In the genomic region with DNA sequence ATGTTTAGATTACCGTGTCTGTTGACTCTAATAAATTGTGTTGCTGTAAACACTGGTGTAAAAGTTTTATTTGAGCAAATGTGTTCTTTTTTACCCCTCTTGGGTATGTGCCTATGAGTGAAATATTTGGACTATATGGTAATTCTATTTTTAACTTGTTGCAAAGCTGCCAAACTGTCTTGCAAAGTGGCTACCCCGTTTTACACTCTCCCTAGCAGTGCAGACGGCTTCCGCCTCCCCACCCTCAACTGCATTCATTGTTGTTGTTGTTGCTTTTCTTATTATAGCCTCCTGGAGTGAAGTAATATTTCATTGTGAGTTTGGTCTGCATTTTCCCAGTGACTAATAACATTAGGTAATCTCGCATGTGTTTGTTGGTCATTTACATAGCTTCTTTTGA, we compare ENCODE assay signal across 21 mouse cellular contexts. TPM values are rescaled to one million over a fixed set of nuclear protein-coding genes. Genes with fewer than 3 reads are reported as not detected.
A peak's percentile ranks its signal among the peaks of the same experiment; 100 is the strongest.
DNase-seq lines count a peak whose midpoint lies in the region; ATAC-seq and TF ChIP-seq lines count a peak whose summit lies in the region.
"Had no signal": no experiment of that assay in that cellular context is flagged by ENCODE, and none has a peak within 500 bp of the region (broad histone marks: within the 10 kb centered on the region; RNA-seq: fewer than 3 reads in every experiment).

No protein-coding gene starts in this region.

- WGBS in forebrain, embryonic 16.5 days: 32% methylated on average over 5 of the region's 5 CpGs
- WGBS in forebrain, postnatal 0 days: 31% methylated on average over 5 of the region's 5 CpGs
- 58% methylated on average over 5 of the region's 5 CpGs for WGBS in kidney, postnatal 0 days
- 68% methylated on average over 5 of the region's 5 CpGs for WGBS in kidney, embryonic 15.5 days
- WGBS in lung, postnatal 0 days: 37% methylated on average over 5 of the region's 5 CpGs

- DNase-seq in forebrain, postnatal 0 days: no peak
- peak; percentile 43 for DNase-seq in kidney, postnatal 0 days (ENCODE audit: low spot score)
- DNase-seq in lung, postnatal 0 days (ENCODE audit: low spot score): peak; percentile 32
- no peak for DNase-seq in lung, postnatal 25 days (ENCODE audit: low spot score)
- DNase-seq in fibroblast of lung, adult 2 months (ENCODE audit: low read depth): peak; percentile 14
- DNase-seq: adrenal gland, adult 8-10 months; adrenal gland, postnatal 36 days; cerebellum, adult 11 months; cerebellum, adult 8-10 months; cerebellum, postnatal 14 days; embryo, embryonic 11 days; gastrocnemius, postnatal 14 days; heart, postnatal 36 days had no signal

- H3K9me3 ChIP-seq in forebrain, embryonic 16.5 days (ENCODE audit: control insufficient read depth, low read length): no peaks in the 10 kb centered on the region
- no peaks in the 10 kb centered on the region for H3K9me3 ChIP-seq in forebrain, postnatal 0 days (ENCODE audit: low read length)
- no peaks in the 10 kb centered on the region for H3K9me3 ChIP-seq in kidney, postnatal 0 days (replicated peaks; ENCODE audit: low read length)
- H3K9me3 ChIP-seq in kidney, embryonic 15.5 days (replicated peaks): no peaks in the 10 kb centered on the region
- H3K9me3 ChIP-seq in lung, postnatal 0 days (ENCODE audit: low read length): no peaks in the 10 kb centered on the region
- H3K9me3 ChIP-seq: embryonic facial prominence, embryonic 12.5 days; heart, embryonic 10.5 days; heart, embryonic 15.5 days; hindbrain, embryonic 15.5 days had no signal

- H3K27me3 ChIP-seq in forebrain, embryonic 16.5 days (replicated peaks; ENCODE audit: control insufficient read depth, insufficient read depth, low read length): no peaks in the 10 kb centered on the region
- no peaks in the 10 kb centered on the region for H3K27me3 ChIP-seq in forebrain, postnatal 0 days (ENCODE audit: insufficient read depth, low read length)
- no peaks in the 10 kb centered on the region for H3K27me3 ChIP-seq in kidney, postnatal 0 days (ENCODE audit: insufficient read depth, low read length)
- peaks cover 12% of the 10 kb centered on the region for H3K27me3 ChIP-seq in kidney, embryonic 15.5 days
- no peaks in the 10 kb centered on the region for H3K27me3 ChIP-seq in lung, postnatal 0 days (replicated peaks; ENCODE audit: insufficient read depth, low read length)
- H3K27me3 ChIP-seq: hindbrain, embryonic 15.5 days had no signal

- no peak for TF ChIP-seq EP300 in lung, postnatal 0 days (IDR thresholded peaks at IDR 0.05)

- ATAC-seq in forebrain, embryonic 16.5 days: peak; percentile 29; the same call in 1 of the 2 replicates
- ATAC-seq in forebrain, postnatal 0 days: no peak
- ATAC-seq in kidney, postnatal 0 days (replicated peaks; ENCODE audit: low FRiP score, low read depth): no peak
- ATAC-seq in kidney, embryonic 15.5 days (replicated peaks; ENCODE audit: low FRiP score): no peak
- ATAC-seq in lung, postnatal 0 days: 0 out of 2 replicates have a peak, but pooled peaks have one; percentile 8
- ATAC-seq: forebrain, embryonic 14.5 days; intestine, embryonic 16.5 days had no signal

- H3K9ac ChIP-seq in forebrain, embryonic 16.5 days (replicated peaks; ENCODE audit: low read depth, low read length): no peak overlapping the region
- H3K9ac ChIP-seq in forebrain, postnatal 0 days: no peak overlapping the region
- H3K9ac ChIP-seq in kidney, postnatal 0 days (ENCODE audit: low read depth, low read length): no peak overlapping the region
- H3K9ac ChIP-seq in kidney, embryonic 15.5 days: no peak overlapping the region
- no peak overlapping the region for H3K9ac ChIP-seq in lung, postnatal 0 days (replicated peaks; ENCODE audit: low read depth)
- H3K9ac ChIP-seq: embryonic facial prominence, embryonic 12.5 days; heart, embryonic 15.5 days; hindbrain, embryonic 15.5 days had no signal

- no peak for TF ChIP-seq CTCF in forebrain, postnatal 0 days (IDR thresholded peaks at IDR 0.05; ENCODE audit: low read depth)
- TF ChIP-seq CTCF in kidney, postnatal 0 days (IDR thresholded peaks at IDR 0.05; ENCODE audit: low read depth): no peak
- TF ChIP-seq CTCF in lung, postnatal 0 days (IDR thresholded peaks at IDR 0.05): no peak

- peaks cover 9% of the 10 kb centered on the region; the same call in 1 of the 2 replicates for H3K4me1 ChIP-seq in forebrain, embryonic 16.5 days (replicated peaks; ENCODE audit: control insufficient read depth, insufficient read depth, low read length)
- no peaks in the 10 kb centered on the region for H3K4me1 ChIP-seq in forebrain, postnatal 0 days (ENCODE audit: insufficient read depth)
- peaks cover 13% of the 10 kb centered on the region for H3K4me1 ChIP-seq in kidney, postnatal 0 days (replicated peaks; ENCODE audit: insufficient read depth, low read length)
- H3K4me1 ChIP-seq in kidney, embryonic 15.5 days: peaks cover 70% of the 10 kb centered on the region
- H3K4me1 ChIP-seq in lung, postnatal 0 days (ENCODE audit: insufficient read depth, low read depth, low read length): no peaks in the 10 kb centered on the region

- no peak overlapping the region for H3K4me3 ChIP-seq in forebrain, embryonic 16.5 days (replicated peaks; ENCODE audit: low read length)
- no peak overlapping the region for H3K4me3 ChIP-seq in forebrain, postnatal 0 days (ENCODE audit: low read depth, low read length)
- H3K4me3 ChIP-seq in kidney, postnatal 0 days (replicated peaks; ENCODE audit: low read depth, low read length): no peak overlapping the region
- H3K4me3 ChIP-seq in kidney, embryonic 15.5 days (replicated peaks): no peak overlapping the region
- no peak overlapping the region for H3K4me3 ChIP-seq in lung, postnatal 0 days (ENCODE audit: low read depth, low read length)
- H3K4me3 ChIP-seq: embryonic facial prominence, embryonic 12.5 days; heart, embryonic 10.5 days; heart, embryonic 15.5 days; hindbrain, embryonic 15.5 days had no signal

- no peak overlapping the region for H3K27ac ChIP-seq in forebrain, embryonic 16.5 days (ENCODE audit: low read length)
- H3K27ac ChIP-seq in forebrain, postnatal 0 days (ENCODE audit: low read depth, low read length): no peak overlapping the region
- H3K27ac ChIP-seq in kidney, postnatal 0 days: no peak overlapping the region
- H3K27ac ChIP-seq in kidney, embryonic 15.5 days: no peak overlapping the region
- no peak overlapping the region for H3K27ac ChIP-seq in lung, postnatal 0 days (ENCODE audit: low read length)
- H3K27ac ChIP-seq: embryonic facial prominence, embryonic 12.5 days; heart, embryonic 10.5 days; heart, embryonic 15.5 days; hindbrain, embryonic 15.5 days had no signal

- H3K4me2 ChIP-seq in forebrain, embryonic 16.5 days (ENCODE audit: low read length): no peak overlapping the region
- H3K4me2 ChIP-seq in forebrain, postnatal 0 days (ENCODE audit: low read depth): no peak overlapping the region
- H3K4me2 ChIP-seq in kidney, postnatal 0 days (ENCODE audit: low read length): no peak overlapping the region
- no peak overlapping the region for H3K4me2 ChIP-seq in kidney, embryonic 15.5 days
- H3K4me2 ChIP-seq in lung, postnatal 0 days (replicated peaks; ENCODE audit: low read depth, low read length): no peak overlapping the region
- H3K4me2 ChIP-seq: embryonic facial prominence, embryonic 12.5 days; heart, embryonic 15.5 days; hindbrain, embryonic 15.5 days had no signal

- no peaks in the 10 kb centered on the region for H3K36me3 ChIP-seq in forebrain, embryonic 16.5 days (ENCODE audit: control insufficient read depth, insufficient read depth)
- H3K36me3 ChIP-seq in forebrain, postnatal 0 days (ENCODE audit: insufficient read depth): no peaks in the 10 kb centered on the region
- H3K36me3 ChIP-seq in kidney, postnatal 0 days (ENCODE audit: insufficient read depth, low read length): no peaks in the 10 kb centered on the region
- no peaks in the 10 kb centered on the region for H3K36me3 ChIP-seq in kidney, embryonic 15.5 days
- H3K36me3 ChIP-seq in lung, postnatal 0 days (ENCODE audit: insufficient read depth, low read length): no peaks in the 10 kb centered on the region
- H3K36me3 ChIP-seq: embryonic facial prominence, embryonic 12.5 days; heart, embryonic 10.5 days; heart, embryonic 15.5 days; hindbrain, embryonic 15.5 days had no signal

RNA-seq across cellular contexts. Expression of a gene that starts 50.2 kb away (rescaled TPM):
- polyA plus RNA-seq in forebrain, embryonic 16.5 days (2015; fragmentation: Nextera tagmentation; extraction: Ambion mirVana): 5.8 and 7.0 TPM in 2 replicates
- 26.7 and 32.6 TPM in 2 replicates for total RNA-seq in forebrain, postnatal 0 days (2014; rRNA removed)
- 8.5 and 8.6 TPM in 2 replicates for polyA plus RNA-seq in forebrain, postnatal 0 days (2015; fragmentation: Nextera tagmentation; extraction: Ambion mirVana)
- 5.4 and 6.6 TPM in 2 replicates for polyA plus RNA-seq in kidney, postnatal 0 days (2015; fragmentation: Nextera tagmentation; extraction: Ambion mirVana)
- polyA plus RNA-seq in kidney, embryonic 15.5 days (2015; fragmentation: Nextera tagmentation; extraction: Ambion mirVana): 3.8 and 4.9 TPM in 2 replicates
- polyA plus RNA-seq in lung, postnatal 0 days (2015; fragmentation: Nextera tagmentation; extraction: Ambion mirVana): 7.1 and 8.8 TPM in 2 replicates

Comparison
In these comparisons a context has a peak if more than half of its experiments do, and no peak if none do; other contexts are left out.
1. ATAC-seq: peak in forebrain, embryonic 16.5 days (single experiment) and lung, postnatal 0 days (single experiment); none in forebrain, postnatal 0 days (single experiment), kidney, postnatal 0 days (single experiment) and kidney, embryonic 15.5 days (single experiment).
2. DNase-seq: peak in kidney, postnatal 0 days (single experiment), lung, postnatal 0 days (single experiment) and fibroblast of lung, adult 2 months (single experiment); none in forebrain, postnatal 0 days (single experiment) and lung, postnatal 25 days (single experiment).